Mouse (Mus musculus) lung, postnatal 0 days (tissue): ENCODE results near the gene Acsbg2. TPM values are rescaled to one million over a fixed set of nuclear protein-coding genes. Genes with fewer than 3 reads are reported as not detected.

Experiments
- ATAC-seq: fragments of 200-750 bp; cut with Nextera tagmentation; 2 replicates; pipeline ENCODE4 v1.8.0; 2017; ENCODE audit warnings: moderate library complexity
- DNase-seq: peaks from one replicate; pipeline ENCODE4 v3.0.0-alpha.2; 2016; ENCODE audit warnings: low spot score
- H3K27ac ChIP-seq: fragments of 300-500 bp; sonication (generic); 2 replicates; pipeline ENCODE4 v1.5.1; 2014; ENCODE audit warnings: antibody characterized with exemption, mild to moderate bottlenecking, low read length, mixed read lengths
- H3K27me3 ChIP-seq: fragments of 300-500 bp; sonication (generic); replicated peaks from 2 replicates; pipeline ENCODE4 v1.6.1; 2014; ENCODE audit warnings: low read length, mixed read lengths; ENCODE audit not compliant: insufficient read depth
- H3K36me3 ChIP-seq: fragments of 300-500 bp; sonication (generic); 2 replicates; pipeline ENCODE4 v1.6.1; 2014; ENCODE audit warnings: low read length, mixed read lengths; ENCODE audit not compliant: insufficient read depth
- H3K4me1 ChIP-seq: fragments of 300-500 bp; sonication (generic); 2 replicates; pipeline ENCODE4 v1.6.1; 2014; ENCODE audit warnings: antibody characterized with exemption, low read depth, low read length, mixed read lengths; ENCODE audit not compliant: insufficient read depth
- H3K4me2 ChIP-seq: fragments of 300-500 bp; sonication (generic); replicated peaks from 2 replicates; pipeline ENCODE4 v1.6.1; 2014; ENCODE audit warnings: low read depth, mild to moderate bottlenecking, low read length, moderate library complexity, mixed read lengths
- H3K4me3 ChIP-seq: fragments of 300-500 bp; sonication (generic); 2 replicates; pipeline ENCODE4 v1.5.1; 2014; ENCODE audit warnings: low read depth, low read length
- H3K9ac ChIP-seq: fragments of 300-500 bp; sonication (generic); replicated peaks from 2 replicates; pipeline ENCODE4 v1.6.1; 2014; ENCODE audit warnings: low read depth, mild to moderate bottlenecking
- H3K9me3 ChIP-seq: fragments of 300-500 bp; sonication (generic); 2 replicates; pipeline ENCODE4 v1.6.1; 2016; ENCODE audit warnings: low read length, mixed read lengths
- CTCF ChIP-seq: IDR thresholded peaks from 2 replicates; pipeline ENCODE4 v1.5.1; 2016; ENCODE audit warnings: antibody characterized with exemption, mild to moderate bottlenecking
- EP300 ChIP-seq: IDR thresholded peaks from 2 replicates; pipeline ENCODE4 v1.6.1; 2016; ENCODE audit warnings: antibody characterized with exemption, mild to moderate bottlenecking, control low read depth
- WGBS: fragments of 180-500 bp; shearing (Covaris S2); extraction: QIAGEN DNeasy Blood & Tissue Kit; methylation state at CpG from one replicate; pipeline ENCODE4 v1.1.7; 2014; 5-methylcytosine and 5-hydroxymethylcytosine counted together
- polyA plus RNA-seq: library from polyadenylated mRNA; unstranded; fragments of >200 nt; fragmentation: Nextera tagmentation; extraction: Ambion mirVana; gene quantifications from 2 replicates; pipeline ENCODE4 v1.2.1, GENCODE M21; 2015

Acsbg2 gene
- polyA plus RNA-seq, 1 experiment from 2014 or later: not detected

DNA sequence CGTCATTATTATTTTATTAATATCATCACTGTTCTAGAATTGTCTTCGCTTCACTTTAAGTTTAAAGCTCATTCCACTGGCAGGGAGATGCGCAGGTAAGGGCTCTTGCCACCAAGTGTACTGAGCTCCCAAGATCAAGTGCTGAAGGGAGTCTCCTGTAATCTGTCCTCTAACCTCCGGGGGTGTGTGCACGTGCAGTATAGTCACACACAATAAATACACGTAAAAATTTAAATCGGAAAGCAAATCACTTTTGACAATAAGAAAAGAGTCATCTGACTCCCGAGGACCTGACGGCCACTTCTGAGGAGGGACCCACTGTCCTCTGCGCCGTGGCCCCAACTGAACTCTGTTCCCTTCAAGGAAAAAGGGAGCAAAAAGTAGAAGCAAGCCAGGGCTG, 45.1 kb downstream of the Acsbg2 start:
- ATAC-seq (no peak), DNase-seq (no peak)
- TF ChIP-seq EP300 (no peak), CTCF (no peak)
- Histone ChIP-seq H3K36me3 (no peaks in the 10 kb centered on the region), H3K27me3 (no peaks in the 10 kb centered on the region), H3K4me1 (peaks cover 5% of the 10 kb centered on the region; the same call in 1 of the 2 replicates), H3K4me2 (peak overlapping the region; percentile 88), H3K27ac (no peak overlapping the region), H3K9me3 (no peaks in the 10 kb centered on the region), H3K9ac (0 out of 2 replicates have a peak overlapping the region, but pooled peaks have one; percentile 26), H3K4me3 (peak overlapping the region; percentile 69; the same call in 1 of the 2 replicates)
- WGBS: 28% methylated on average over 11 of the region's 11 CpGs

DNA sequence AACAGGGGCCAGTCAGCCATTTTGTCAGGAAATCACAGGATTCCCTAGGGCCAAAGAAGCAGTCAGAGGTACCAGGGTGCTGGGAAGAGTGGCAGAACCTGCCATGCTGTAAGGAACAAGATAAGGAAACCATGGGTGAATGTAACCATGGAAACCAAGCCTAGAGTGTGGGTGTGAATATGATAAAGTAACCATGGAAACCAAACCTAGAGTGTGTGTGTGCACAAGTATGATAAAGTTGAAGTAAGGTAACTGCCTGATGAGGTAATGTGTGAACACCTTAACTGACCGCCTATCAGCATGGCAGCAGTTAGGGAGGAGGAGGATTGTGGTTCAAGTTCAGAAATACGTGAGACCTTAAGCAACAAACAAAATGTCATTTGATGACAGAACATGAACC, 47.5 kb downstream of the Acsbg2 start:
- TF ChIP-seq CTCF: no peak
- TF ChIP-seq EP300: peak; percentile 38; the same call in 1 of the 2 replicates
- Histone ChIP-seq H3K27me3 (no peaks in the 10 kb centered on the region), H3K4me1 (peaks cover 5% of the 10 kb centered on the region; the same call in 1 of the 2 replicates), H3K9me3 (no peaks in the 10 kb centered on the region), H3K9ac (no peak overlapping the region), H3K4me2 (no peak overlapping the region), H3K36me3 (no peaks in the 10 kb centered on the region), H3K27ac (no peak overlapping the region), H3K4me3 (no peak overlapping the region)
- ATAC-seq (peak; percentile 6), DNase-seq (peak; percentile 75)
- WGBS: 56% methylated on average over 2 of the region's 2 CpGs

DNA sequence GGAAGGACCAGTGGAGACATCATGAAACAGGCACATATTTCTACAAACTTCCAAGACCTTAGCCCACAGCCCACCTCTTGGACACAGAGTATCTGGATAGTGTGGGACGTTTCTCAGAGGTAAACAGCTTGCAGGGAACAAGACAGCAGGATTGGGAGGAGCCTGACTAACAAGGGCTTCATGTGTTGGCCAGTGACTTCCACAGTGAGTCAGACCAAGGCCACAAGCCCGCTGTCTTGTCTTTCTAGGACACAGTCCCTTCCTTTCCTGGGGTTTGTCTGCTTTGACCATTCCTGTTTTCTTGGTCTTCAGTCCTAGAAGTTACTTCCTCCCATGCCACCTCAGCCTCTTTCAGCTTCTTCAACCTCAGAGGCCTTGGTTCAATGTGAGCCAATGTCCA, 50.9 kb downstream of the Acsbg2 start:
- Histone ChIP-seq H3K4me1 (no peaks in the 10 kb centered on the region), H3K27me3 (no peaks in the 10 kb centered on the region), H3K9ac (no peak overlapping the region), H3K27ac (no peak overlapping the region), H3K9me3 (no peaks in the 10 kb centered on the region), H3K36me3 (no peaks in the 10 kb centered on the region), H3K4me3 (no peak overlapping the region), H3K4me2 (no peak overlapping the region)
- 50% methylated on average over 2 of the region's 2 CpGs for WGBS
- DNase-seq (no peak), ATAC-seq (no peak)
- no peak for TF ChIP-seq EP300
- no peak for TF ChIP-seq CTCF

DNA sequence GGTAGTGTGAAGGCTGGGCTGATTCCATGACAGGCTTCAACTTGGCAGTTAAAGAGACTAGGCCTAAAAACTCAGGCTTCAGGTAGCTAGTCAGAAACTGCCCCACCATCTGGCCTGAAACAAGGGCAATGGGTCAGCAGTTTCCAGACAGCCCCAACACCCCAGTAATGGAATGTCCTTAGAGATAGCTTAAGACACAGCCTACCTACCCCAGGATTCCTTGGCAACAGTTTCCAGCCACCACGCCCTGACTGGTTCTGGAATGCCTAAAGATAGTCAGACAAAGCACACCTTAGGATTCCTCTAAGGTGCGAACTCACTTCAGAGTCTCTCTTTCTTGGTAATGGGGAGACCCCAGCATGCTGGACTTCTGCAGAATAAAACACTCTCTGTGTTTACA, 51.9 kb downstream of the Acsbg2 start:
- H3K4me3 ChIP-seq: no peak overlapping the region
- no peak overlapping the region for H3K9ac ChIP-seq
- DNase-seq: peak; percentile 28
- no peaks in the 10 kb centered on the region for H3K36me3 ChIP-seq
- peak; percentile 37; the same call in 1 of the 2 replicates for ATAC-seq
- no peaks in the 10 kb centered on the region for H3K27me3 ChIP-seq
- no peaks in the 10 kb centered on the region for H3K4me1 ChIP-seq
- no peak overlapping the region for H3K27ac ChIP-seq
- WGBS: 72% methylated on average over 2 of the region's 2 CpGs
- TF ChIP-seq CTCF (no peak), EP300 (0 out of 2 replicates have a peak, but pooled peaks have one; percentile 38)
- H3K4me2 ChIP-seq: no peak overlapping the region
- no peaks in the 10 kb centered on the region for H3K9me3 ChIP-seq

DNA sequence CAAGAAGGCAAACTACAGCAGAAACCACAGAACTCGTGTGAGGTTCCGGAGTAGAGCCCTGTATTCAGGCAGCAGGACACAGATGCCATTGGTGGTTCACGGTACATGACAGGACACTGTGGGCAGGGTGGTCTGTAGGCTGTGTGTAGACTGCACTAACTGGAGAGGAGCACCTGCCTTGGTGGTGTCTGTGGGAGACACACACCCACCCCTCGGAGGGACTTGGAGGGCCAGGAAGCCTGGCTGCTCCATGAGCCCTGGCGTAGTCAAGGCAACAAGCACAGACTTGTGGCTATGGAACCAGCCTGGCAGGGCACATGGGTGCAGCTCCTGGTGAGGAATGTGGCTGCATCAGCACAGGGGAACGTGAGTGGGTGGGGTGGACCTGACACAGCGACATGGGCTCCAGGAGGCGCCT, 54.5 kb downstream of the Acsbg2 start:
- no peak overlapping the region for H3K9ac ChIP-seq
- ATAC-seq (peak; percentile 94), DNase-seq (peak; percentile 71)
- H3K4me1 ChIP-seq: no peaks in the 10 kb centered on the region
- no peaks in the 10 kb centered on the region for H3K36me3 ChIP-seq
- no peaks in the 10 kb centered on the region for H3K9me3 ChIP-seq
- no peak overlapping the region for H3K4me2 ChIP-seq
- no peak for TF ChIP-seq CTCF
- TF ChIP-seq EP300: no peak
- peak overlapping the region; percentile 17; the same call in 1 of the 2 replicates for H3K27ac ChIP-seq
- no peak overlapping the region for H3K4me3 ChIP-seq
- WGBS: 46% methylated on average over 8 of the region's 8 CpGs
- no peaks in the 10 kb centered on the region for H3K27me3 ChIP-seq

DNA sequence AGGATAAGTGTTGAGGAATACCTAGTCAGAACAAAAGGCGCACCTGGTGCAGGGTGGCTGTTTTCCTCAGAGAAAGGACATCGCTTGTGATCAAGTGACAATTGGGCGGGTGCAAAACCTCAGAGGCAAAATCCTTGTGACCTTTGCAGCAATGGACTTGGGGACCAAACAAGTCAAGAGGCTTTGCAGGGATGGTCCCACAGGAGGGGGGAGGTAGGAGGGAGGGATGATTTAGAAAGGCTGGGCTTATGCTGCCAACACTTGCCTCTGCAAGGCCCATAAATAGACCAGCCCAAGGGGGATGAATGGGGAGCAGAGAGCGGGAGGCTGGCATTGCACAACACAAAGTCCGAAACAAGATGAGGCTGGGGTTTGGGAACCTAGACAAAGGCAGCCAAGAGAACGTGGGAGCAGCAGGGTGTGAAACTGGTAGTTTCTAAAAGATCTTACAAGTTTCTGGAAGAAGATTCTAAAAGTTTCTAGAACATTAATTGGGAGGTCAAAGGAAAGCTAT, 55.2 kb downstream of the Acsbg2 start:
- Histone ChIP-seq H3K4me3 (no peak overlapping the region), H3K36me3 (no peaks in the 10 kb centered on the region), H3K27me3 (no peaks in the 10 kb centered on the region), H3K9me3 (no peaks in the 10 kb centered on the region), H3K4me1 (no peaks in the 10 kb centered on the region), H3K27ac (no peak overlapping the region), H3K4me2 (no peak overlapping the region), H3K9ac (no peak overlapping the region)
- no peak for DNase-seq
- WGBS: 58% methylated on average over 6 of the region's 6 CpGs
- no peak for ATAC-seq
- no peak for TF ChIP-seq CTCF
- TF ChIP-seq EP300: no peak
